Mouse (Mus musculus): ENCODE measurements around the gene Ppp1r14d.

Gene Ppp1r14d

DNA sequence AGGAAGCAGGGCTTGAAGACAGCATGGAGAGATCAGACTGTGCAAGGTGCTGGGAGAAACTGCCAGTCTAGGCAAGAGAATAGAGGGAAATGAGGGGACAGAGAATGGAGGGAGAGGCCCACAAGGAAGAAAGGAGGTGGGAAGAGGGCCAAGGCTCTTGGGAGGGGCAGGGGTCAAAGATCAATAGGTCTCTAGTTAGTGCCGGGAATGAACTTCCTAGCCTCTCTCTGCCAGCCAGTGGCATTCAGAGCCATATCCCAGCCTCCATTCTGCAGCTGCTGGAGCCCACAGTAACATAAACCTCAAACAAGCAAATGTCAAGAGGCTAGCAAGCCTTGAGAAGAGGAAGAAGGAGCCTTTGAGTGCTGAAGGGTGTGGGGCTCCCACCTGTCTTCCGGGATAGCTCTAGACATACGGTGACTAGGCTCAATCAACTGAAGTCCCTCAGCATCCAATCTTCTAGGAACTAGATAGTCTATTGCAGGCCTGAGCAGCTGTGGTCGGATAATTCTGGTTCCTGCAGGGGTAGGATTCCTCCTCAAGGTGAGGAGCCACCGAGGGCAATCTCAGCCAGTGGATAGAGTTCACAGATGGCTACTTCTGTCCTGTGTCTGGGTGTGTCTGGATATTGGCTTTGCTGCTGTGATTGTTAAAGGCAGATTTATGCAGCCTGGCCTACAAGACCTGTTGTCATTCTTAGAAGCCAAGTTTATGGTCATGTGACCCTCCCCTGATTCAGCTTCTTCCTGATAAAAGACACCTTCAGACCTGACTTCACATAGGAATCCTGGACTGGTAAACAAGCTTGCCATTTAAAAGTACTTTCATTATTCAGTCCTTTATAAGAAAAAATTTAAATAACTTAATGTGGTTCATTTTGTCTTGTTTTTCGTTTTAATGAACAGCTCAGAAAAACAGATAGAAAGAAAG, at the start of gene Ppp1r14d:
Gene Ppp1r14d (minus strand): TSS at position 132 of the 930 bp plus-strand sequence.
- no peak for DNase-seq

DNA sequence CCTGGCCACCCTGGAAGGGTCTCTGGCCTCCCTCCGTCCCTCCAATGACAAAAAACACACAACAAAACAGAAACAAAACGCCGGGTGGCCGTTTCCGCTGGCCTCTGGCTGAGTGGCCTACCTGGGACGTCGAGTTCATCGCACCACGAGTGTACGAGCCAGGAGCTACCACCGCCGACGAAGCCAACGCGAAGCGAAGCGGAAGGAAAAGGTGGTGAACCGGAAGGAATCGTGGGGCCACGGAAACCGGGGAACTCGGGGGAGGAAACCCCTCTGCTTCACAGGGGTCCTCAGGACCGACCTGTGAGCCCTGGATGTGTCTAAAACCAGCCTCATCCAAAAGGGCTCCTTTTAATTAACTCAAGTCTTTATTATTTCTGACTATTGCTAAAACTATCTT, 48.1 kb upstream of the Ppp1r14d start:
- DNase-seq: no peak

DNA sequence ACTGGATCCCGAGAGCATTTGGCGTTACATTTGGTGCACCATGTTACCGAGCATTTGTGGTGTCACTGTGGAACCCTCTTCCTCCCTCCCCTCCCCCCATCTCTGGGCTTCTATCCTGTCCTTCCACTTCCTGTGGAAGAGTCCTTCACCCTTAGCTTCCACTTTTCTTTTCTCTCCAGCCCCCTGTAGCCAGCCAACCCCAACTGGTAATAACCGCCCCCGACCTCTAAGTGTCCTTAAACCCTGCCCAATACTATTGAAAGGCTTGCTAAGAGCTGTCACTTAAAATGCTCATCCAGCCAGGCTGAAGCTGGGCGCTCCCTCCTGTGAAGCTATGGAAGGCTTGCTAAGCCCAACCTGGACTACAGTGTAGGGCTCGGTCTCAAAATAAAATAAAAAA, 47.2 kb upstream of the Ppp1r14d start:
- no peak for DNase-seq

DNA sequence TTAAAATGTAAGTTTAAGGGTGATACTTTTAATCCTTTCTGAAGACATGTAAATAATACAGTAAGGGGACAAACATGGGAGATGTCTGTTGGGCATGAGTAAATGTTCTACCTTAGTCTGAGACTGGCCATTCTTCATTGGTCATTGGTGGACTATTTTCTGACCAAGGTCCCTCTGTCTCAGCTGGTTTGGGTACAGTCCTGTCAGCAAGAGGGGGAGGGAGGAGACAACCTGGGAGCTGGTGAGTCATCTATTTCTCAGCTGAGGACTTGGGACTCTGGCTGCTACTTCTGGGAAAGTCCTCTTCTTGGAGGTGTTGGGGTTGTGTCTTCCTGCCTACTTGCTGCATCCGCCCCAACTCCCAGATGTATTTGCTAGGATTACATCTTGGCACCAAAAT, 44.4 kb upstream of the Ppp1r14d start:
- DNase-seq: no peak

DNA sequence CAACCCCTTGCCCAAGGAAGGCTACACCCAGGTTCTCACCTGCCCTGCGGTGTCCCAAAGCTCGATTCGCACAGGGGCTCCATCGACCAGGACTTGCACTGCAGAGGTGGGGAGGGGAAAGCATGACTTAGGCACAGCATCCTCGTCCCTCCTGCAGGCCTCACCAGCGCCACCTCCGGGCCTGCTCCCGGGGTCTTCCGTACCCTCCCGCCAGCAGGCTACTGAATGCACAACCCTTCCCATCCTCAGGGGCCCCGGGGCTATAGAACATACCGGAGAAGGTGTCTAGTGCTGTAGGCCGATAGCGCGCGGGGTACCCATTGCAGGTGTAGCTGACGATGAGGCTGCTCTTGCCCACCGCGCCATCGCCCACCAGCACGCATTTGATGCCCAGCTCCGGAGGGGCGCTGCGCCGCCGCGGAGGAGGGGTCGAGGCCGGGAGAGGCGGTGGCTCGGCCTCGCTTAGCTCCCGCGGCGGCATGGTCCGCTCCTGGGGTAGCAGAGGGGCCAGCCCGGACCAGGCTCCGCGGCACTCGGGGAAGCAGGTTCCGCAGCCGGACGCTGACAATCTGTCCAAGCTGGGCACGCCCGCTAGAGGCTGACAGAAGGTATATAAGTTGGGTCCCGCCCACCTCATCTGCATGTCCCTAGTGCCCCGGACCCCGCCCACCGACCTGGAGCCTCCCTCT, 41.1 kb upstream of the Ppp1r14d start, which contains the start of gene Rhov:
Gene Rhov (minus strand): TSS at position 630 of the 689 bp plus-strand sequence.
- peak; percentile 83 for DNase-seq

DNA sequence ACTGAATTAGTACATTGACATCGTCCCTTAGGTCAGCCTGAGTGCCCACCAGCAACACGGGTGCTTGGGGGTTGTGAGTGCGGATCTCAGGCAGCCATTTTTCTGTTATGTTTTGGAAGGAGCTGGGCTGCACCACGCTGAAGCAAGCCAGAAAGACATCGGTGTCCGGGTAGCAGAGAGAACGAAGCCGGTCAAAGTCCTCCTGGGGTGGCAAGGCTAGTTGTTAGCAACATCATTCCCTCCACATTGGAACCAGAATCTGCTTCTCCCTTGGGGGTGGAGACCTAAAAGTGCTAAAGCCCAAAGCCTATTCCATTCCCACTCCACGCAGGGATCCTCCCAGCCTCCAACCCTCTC, 40.6 kb upstream of the Ppp1r14d start:
- no peak for DNase-seq

DNA sequence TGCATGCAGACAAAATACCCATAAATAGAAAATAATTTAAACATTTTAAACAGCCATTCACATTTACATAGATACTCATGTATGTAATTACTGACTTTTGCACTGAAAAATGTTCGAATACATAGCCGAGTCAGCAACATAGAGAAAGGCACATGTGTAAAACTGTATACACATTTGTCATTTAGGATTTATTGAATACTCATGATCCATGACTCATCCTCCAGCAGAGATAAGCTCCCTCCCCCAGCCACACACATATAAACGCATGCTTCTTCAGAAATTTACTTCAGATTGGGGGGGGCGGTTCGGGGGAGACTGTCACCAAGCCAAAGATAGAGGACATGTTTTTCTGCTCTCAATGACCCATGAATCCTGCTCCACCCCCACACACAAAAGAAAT, 34.1 kb upstream of the Ppp1r14d start:
- no peak for DNase-seq

DNA sequence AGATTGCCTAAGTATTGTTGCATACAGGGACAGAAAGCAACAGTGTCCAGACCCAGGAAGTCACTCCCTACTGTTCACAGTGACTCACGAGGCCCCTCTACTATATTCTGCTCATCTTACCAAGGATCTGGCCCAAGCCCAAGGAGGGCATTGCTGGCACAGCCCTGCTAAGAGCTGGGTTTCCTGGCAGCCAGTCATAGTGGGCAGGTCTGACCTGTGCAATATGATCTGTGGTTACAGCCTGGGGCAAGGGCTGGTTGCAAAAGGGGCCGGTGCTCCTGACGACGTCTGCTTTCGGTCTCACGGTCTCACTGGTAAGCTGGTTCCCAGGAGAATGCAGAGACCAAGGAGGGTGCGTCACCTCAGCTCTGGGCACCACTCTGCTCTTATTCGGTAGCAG, 33.3 kb upstream of the Ppp1r14d start:
- peak; percentile 81 for DNase-seq

DNA sequence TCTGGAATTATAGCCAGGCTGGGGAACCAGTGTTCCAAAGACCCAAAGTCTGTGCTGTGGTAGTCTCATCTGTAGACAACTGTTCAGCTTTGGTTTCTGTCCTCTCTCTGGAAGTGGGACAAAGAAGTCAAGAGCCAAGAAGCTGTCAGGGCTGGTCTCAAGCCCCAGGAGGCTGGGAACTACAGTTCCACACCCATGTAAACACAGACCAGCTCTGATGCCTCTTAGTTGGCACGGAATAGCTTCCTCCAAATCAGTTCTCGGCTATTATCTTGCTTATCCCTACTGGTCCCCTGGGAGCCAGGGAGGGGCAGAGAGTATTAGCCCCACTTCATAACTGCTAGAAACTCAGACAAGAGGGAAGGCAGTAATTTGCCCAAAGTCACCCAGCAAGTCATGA, 31.6 kb upstream of the Ppp1r14d start:
- DNase-seq: no peak

DNA sequence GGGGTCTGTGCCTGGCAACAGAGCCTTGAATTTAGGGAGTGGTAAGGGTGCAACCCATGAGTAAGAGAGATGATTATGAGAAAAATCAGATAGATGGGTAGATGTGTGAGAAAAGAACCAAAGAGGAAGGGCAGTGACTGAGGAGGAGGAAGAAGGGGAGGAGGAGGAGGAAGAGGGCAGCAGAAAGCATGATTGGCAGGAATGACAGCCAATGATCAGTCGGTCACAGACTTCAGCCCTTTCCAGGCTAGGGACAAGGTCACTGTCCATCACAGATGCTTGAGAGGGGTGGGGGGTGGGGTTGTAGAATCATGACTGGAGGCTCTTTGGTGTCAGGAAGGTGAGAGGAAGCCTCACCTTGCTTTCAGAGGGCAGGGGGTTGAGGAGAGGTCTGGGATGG, 30.8 kb upstream of the Ppp1r14d start:
- no peak for DNase-seq

DNA sequence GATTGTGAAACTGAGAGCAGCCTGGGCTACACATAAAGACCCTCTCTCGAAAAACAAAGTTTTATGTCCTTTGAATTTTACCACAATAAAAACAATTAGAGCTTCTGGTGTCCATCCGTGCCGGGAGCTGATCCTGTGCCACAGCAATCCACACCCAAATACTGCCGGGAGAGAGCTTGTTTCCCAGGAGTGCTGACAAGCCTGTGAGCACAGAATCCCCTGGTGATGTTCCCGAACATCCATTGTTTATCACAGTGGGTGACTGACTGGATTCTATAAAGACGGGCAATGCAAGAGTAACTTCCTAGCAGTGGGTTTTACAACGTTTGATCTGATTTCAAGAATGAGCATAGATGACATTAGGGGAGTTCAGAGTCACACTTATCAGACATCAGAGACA, 25.3 kb upstream of the Ppp1r14d start:
- DNase-seq: no peak

DNA sequence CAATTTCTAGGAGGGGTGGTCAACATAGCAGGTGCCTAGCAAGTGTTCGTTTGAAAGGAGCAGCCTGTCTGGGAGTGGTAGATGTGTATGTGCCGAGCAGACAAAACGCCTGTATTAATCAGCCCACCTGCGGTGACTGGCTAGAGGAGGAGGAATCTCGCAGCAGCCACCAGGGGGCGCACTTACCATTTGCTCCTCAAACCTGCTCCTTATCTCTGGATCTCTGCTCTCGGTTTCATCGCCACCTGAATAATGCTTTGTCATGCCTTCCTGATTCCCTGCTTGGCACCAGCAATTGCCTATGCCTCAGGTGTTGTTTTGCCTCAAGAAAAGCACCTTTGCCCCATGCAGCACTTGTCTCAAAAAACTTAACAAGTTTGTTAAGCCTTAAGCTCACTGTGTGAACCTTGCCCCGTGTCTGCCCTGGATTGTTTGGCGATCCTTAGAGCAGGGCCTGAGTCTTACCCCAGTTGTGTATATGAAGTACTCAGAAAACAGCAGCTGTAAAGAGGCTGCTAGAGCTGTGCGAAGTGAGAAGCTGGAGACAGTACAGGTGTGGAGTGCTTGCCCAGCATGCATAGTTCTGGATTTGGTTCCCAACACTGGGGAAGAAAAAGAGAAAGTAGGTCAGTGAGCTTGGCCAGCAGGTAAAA, 21.2 kb upstream of the Ppp1r14d start:
- DNase-seq: peak; percentile 93

DNA sequence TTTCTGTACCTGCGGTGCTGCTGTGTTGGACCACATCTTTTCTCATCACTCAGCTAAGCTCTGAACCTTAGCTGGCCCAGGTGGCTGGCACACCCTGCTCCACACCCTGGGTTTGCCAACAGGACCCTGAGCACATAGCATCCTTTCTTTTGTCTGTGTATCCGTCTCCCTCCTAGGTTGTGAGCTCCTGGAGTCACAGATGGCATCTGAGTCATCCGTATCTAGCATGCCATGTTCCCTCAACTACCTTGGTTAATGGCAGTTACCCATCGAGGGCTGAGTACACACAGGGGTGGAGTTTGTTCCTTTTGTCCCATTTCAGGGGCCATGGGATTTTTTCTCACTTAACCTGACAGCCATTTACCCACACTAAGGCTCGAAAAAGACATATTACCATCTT, 20.7 kb upstream of the Ppp1r14d start:
- DNase-seq: no peak

DNA sequence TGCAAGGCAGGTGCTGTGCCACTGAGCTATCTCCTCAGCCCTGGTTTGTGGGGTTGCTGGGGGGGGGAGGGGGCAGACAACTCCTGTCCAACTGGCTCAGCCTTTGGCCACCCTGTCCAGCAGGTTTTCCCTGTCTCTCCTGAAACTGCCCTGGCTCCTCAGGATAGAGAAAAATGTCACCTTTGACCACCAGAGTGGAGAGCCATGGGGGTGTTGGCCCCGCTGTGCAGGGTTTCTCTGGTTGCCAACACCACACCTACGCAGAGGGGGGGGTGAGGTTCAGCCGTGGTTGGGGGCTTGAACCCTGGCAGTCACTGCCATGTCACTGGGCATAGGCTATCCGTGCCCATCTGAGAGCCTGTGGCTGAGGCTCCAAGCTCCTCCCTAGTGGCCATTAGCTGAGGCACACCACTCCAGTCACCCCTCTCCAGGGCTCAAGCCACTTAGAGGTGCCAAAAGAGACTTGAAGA, 19.9 kb upstream of the Ppp1r14d start:
- DNase-seq: peak; percentile 38

DNA sequence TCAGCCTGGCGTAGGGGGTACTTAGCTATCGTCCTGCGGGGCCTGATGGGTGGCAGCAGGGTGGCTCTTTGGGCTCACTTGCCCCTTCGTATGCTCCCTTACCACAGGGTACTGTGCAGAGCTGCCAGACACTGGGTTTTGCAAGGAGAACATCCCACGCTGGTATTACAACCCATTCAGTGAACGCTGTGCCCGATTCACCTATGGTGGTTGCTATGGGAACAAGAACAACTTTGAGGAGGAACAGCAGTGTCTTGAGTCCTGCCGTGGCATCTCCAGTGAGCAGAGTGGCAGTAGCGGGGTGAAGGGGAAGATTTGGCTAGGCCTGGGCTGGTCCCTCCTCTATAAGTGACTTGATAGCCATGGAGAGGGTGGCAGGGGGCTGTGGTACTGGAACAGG, 18.2 kb upstream of the Ppp1r14d start:
- DNase-seq: no peak

DNA sequence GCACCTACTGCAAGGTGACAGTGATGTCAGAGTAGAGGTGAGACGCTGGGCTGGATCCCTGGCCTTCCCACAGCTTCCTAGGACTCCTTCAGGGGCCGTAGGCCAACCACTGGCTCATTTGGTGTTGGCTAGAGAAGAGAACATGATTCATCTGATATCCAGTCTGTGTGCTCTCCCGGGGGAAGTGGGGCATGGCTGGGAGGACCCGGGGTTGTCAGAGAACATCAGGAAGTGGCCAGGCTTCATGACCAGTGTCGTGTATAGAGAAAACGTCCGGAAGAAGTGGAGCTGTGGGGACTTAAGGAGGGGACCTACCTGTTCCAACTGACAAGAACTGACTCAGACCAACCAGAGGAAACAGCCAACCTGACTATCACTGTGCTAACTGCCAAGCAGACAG, 15.5 kb upstream of the Ppp1r14d start:
- DNase-seq: no peak

DNA sequence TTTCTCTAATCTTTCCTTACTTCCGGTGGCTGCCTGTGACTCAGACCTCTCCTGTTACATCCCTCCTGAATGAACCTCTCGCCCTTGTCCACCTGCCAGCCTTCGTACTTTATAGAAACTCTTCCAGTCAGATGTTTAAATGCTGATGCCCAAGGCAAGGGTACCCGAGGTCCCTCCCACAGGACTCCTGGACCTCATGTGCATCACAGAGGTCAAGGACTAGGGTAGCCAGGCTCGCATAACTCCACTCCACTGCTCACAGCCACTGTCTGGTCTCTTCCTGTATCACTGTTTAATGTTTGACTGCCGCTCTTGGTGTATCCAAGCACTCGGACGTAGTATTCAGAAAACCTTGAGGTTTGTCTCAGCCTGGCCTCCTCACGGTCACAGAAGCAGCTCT, 12.8 kb upstream of the Ppp1r14d start:
- peak; percentile 59 for DNase-seq

DNA sequence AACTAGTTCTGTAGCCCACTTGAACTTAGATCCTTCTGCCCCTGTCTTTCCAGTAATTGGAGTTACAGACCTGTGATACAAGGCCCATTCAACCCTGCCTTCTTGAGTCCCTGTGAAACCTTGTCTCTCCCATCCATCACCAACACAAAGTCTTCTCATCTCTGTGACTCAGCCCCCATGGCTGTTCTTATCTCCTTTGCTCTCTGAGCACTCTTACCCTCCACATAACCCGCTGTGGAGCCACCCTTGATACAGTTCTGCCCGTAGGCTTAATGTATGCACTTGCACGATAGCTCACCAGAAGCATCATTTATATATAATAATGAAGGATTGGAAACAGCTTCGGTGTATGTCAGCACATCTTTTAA, 11.1 kb upstream of the Ppp1r14d start:
- DNase-seq: no peak

DNA sequence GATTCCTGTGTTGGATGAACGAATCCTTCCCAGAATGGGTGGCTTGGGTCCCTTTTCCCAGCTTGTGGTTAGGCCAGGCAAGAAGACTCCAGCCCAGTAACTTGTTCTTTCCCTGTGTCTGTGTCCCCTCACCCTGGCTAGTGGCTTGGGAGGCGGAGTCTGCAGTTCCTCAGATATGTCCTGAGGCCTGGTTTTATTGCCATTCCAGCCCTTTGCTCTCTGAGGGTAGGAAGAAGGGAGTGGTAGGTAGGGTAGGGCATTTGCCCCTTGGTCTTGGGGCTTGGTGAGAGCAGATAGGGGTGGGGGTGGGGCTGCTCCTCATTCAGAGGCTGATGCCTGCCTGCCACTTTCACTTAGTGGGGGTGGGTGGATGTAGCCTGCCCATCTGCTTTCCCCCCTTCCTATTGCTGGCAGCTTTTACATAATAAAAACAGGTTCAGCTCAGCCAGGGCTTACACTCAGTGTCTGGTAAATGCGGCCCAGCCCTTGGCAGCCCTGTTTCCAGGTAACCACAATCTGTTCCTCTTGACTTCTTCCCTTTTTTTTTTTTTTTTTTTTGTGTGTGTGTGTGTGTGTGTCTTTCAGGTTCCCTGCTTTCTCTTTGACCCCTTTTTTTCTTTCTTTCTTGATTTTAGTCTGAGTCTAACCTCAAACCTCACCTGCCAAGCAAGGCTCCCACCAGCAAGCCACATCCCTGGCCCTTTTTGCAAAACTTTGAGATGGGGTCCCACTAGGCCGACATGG, 10.5 kb upstream of the Ppp1r14d start:
- DNase-seq: no peak

DNA sequence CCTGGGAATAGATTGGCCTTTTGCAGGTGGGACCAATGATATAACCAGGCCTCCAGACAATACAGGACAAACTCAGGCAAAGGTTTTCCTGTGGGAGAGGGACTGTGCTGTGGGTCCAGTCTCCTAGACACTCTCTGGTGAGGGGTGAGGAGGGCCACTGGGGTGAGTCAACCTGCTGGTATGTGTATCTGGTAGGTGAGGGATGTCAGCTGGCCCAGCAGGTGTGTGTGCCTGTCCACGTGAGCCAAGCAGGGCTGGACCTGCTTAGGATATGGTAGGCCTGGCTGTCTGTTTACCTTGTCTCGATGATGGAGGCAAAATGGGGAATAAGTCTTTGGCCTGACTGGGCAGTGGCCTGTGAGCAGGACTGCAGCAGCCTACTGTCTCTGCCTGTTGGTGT, 9.0 kb upstream of the Ppp1r14d start:
- DNase-seq: no peak

DNA sequence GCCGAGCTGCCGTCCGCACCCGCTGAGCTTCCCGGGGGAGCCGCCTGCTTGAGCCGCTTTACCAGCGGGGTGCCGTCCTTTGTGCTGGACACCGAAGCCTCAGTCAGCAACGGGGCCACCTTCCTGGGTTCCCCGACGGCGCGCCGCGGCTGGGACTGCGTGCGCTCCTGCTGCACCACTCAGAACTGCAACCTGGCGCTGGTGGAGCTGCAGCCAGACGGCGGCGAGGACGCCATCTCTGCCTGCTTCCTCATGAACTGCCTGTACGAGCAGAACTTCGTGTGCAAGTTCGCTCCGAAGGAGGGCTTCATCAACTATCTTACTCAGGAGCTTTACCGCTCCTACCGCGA, 8.1 kb upstream of the Ppp1r14d start:
- no peak for DNase-seq

DNA sequence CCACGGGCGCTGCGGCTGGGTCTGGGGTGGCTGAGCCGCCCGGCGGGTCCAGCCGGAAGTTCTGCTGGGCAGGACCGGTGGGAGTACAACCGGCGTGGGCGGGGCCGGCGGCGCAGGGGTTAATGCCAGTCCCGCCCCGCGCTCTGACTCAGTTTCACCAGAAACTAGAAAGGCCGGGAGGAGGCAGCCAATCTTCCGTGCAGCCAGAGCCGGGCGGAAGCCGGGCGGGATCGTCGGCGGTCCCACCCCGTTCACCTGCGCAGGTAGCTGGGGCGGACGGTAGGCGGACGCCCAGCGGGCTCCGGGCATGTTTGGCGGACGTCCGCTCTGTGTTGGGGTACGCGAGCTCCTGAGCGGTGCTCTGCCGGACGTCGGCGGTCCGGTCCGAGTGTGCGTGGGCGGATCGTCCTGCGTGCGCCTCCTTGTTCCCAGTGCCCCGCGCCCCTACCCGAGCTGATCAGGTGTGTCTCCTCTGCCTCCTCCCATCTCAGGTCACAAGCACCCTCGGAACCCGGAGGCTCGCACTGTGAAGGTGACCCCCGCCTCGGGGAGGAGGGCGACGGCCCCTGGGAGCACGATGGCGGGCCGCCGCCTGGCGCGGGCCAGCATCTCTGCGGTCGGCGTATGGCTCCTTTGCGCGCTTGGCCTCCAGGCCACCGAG, 7.6 kb upstream of the Ppp1r14d start, which contains the start of gene Spint1:
Gene Spint1 (plus strand): TSS at position 153 of the 661 bp plus-strand sequence.
- peak; percentile 80 for DNase-seq
